Mouse (Mus musculus): ENCODE measurements at regions not wholly inside any gene's neighbourhood (a gene's known extent, or its start where the extent isn't known, plus 50 kb on each side); places are given as distances from the start of the nearest gene placed in this dataset.

DNA sequence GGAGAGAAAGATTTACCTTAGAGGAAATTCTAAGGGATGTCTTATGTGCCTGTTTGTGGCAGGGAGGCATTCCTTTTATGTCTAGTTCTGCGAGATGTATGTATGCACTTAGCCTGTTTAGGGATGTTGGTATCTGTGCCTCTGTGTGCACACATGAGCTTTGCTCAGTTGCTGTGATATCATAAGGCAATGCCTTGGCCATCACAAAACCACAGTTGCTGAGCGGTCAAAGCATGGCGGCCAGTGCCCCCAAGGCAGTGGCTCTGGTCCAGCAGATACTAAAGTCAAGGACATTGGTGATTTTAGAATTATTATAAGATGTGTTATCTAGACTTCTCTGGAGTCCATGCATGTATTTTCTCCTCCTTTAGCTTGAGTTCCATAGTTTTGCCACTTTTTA, 119.5 kb downstream of the Ube2e3 start:
- no peak for ATAC-seq (ENCODE audit: borderline replicate concordance, extremely low read depth, low FRiP score, low TSS enrichment)
- 97% methylated on average over 3 of the region's 3 CpGs for WGBS
- H3K9ac ChIP-seq, result no peak overlapping the region
- no peak overlapping the region for H3K27ac ChIP-seq
- H3K36me3 ChIP-seq, result no peaks in the 10 kb centered on the region
- H3K4me3 ChIP-seq, result no peak overlapping the region
- no peaks in the 10 kb centered on the region for H3K9me3 ChIP-seq
- no peak overlapping the region for H3K4me2 ChIP-seq
- no peaks in the 10 kb centered on the region for H3K4me1 ChIP-seq
- H3K27me3 ChIP-seq, result no peaks in the 10 kb centered on the region

DNA sequence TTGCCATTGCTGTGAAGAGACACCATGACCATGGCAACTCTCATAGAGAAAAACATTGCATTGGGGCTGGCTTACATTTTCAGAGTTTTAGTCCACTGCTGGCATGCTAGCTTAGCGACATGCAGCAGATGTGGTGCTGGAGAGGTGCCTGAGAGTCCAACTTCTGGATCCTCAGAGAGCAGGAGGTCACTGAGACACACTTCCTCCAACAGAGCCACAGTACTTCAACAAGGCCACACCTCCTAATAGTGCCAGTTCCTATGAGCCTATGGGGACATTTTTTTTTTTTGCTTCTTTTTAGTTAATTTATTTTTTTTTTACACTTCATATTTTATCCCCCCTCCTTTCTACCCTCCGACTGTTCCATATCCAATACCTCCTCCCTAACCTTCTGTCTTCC, 120.3 kb downstream of the Ube2e3 start:
- ATAC-seq (ENCODE audit: borderline replicate concordance, extremely low read depth, low FRiP score, low TSS enrichment), result no peak

DNA sequence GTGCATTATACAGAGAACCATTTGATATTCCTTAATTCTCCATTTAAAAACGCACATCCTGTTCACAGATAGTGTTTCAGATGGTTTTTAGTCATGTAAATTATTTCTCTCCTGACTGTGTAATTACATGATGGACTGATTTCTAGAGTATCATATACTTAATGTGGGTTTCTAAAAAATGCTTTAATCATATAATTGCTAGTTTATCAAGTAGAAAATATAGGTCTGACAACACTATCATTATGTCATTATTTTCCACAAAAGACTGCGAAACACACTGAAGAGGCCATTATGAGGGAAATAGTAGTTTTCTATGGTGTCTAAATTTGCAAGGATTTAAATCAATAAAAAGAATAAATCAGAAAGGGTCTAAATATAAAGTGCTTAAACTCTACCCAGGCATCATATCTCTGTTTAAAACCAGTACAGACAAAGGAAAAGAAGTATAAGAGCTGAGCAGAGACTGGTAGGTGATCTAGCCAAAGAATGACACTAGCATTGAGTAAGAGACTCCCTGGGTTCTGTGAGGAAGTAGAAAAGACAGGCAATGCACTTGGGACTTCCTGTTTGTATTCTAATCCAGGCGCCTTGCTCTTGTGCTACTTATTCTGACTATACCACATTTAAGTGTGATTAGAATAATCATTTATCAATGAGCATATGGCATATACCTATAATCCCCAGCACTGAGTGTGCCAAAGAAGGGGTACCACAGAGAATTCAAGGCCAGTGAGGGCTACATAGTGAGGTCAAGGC, 127.1 kb downstream of the Ube2e3 start:
- WGBS, result 77% methylated on average over 3 of the region's 3 CpGs
- Histone ChIP-seq H3K4me1 (no peaks in the 10 kb centered on the region), H3K4me2 (no peak overlapping the region), H3K36me3 (no peaks in the 10 kb centered on the region), H3K9me3 (no peaks in the 10 kb centered on the region), H3K4me3 (no peak overlapping the region), H3K27me3 (no peaks in the 10 kb centered on the region), H3K9ac (no peak overlapping the region), H3K27ac (no peak overlapping the region)
- no peak for ATAC-seq (ENCODE audit: borderline replicate concordance, extremely low read depth, low FRiP score, low TSS enrichment)

More for the DNA sequence above, 120.3 kb downstream of the Ube2e3 start:
- Histone ChIP-seq H3K27me3 (no peaks in the 10 kb centered on the region), H3K36me3 (no peaks in the 10 kb centered on the region), H3K9ac (no peak overlapping the region), H3K4me3 (no peak overlapping the region), H3K27ac (no peak overlapping the region), H3K4me1 (no peaks in the 10 kb centered on the region), H3K4me2 (no peak overlapping the region), H3K9me3 (no peaks in the 10 kb centered on the region)
- 55% methylated on average over 2 of the region's 2 CpGs for WGBS

DNA sequence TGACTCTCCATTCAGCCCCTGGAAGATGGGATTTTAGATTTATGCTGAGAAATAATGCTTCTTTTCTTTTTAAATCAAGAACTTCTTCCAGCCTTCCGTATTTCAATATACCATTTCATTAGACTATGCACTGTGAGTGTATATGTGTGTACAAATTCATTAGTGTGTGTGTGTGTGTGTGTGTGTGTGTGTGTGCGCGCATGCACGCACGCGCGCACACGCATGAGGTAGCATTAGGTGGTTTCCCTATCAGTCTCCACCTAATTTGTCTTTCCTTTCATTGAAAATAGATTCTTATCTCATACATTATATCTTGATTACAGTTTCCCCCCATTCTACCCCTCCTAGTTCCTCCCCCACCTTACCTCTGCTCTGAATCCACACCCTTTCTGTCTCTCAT, 130.7 kb downstream of the Ube2e3 start:
- WGBS, result 95% methylated on average over 8 of the region's 8 CpGs
- Histone ChIP-seq H3K9me3 (no peaks in the 10 kb centered on the region), H3K27ac (no peak overlapping the region), H3K4me3 (no peak overlapping the region), H3K4me2 (no peak overlapping the region), H3K9ac (no peak overlapping the region), H3K4me1 (no peaks in the 10 kb centered on the region), H3K27me3 (no peaks in the 10 kb centered on the region), H3K36me3 (no peaks in the 10 kb centered on the region)
- no peak for ATAC-seq (ENCODE audit: borderline replicate concordance, extremely low read depth, low FRiP score, low TSS enrichment)

DNA sequence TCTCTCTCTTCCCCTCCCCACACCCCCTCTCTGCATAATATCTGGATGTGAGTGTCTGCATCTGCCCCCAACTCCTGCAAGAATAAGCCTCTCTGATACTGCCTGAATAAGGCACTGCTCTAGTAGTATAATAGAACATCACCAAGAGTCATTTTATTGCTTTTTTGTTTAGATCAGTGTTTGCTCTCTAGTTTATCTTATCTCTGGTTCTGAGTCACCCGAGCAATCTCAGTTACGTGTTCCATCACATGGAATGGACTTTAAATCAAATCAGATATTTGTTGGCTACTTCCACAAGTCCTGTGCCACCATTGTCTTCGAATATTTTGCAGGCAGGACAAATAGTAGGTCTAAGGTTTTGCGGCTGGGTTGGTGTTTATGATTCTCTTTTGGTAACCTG, 131.5 kb downstream of the Ube2e3 start:
- 72% methylated on average over 4 of the region's 4 CpGs for WGBS
- Histone ChIP-seq H3K9ac (no peak overlapping the region), H3K4me3 (no peak overlapping the region), H3K27me3 (no peaks in the 10 kb centered on the region), H3K36me3 (no peaks in the 10 kb centered on the region), H3K4me1 (no peaks in the 10 kb centered on the region), H3K4me2 (no peak overlapping the region), H3K27ac (no peak overlapping the region), H3K9me3 (no peaks in the 10 kb centered on the region)
- no peak for ATAC-seq (ENCODE audit: borderline replicate concordance, extremely low read depth, low FRiP score, low TSS enrichment)

DNA sequence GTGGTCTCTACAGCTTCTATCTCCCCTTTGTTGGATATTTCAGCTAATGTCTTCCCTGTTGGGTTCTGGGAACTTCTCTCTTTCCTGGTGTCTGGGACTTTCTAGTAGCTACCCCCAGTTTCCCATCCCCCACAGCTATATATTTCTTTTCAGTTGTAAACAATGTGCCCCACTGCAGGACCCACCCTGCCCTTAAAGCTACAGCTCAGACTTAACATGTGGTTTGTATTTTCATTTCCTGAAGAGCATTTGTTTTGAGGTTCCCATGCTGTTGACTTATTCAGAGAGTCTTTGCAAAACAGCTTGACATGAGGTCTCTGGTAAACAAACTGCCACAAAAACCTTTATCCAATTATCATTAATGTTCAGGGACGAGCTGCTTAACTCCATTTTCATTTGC, 136.9 kb downstream of the Ube2e3 start:
- WGBS, result 25% methylated on average over 1 of the region's 1 CpGs
- H3K4me3 ChIP-seq, result no peak overlapping the region
- H3K4me1 ChIP-seq, result 0 out of 2 replicates have a peak, but pooled peaks cover 2% of the 10 kb centered on the region
- no peak overlapping the region for H3K9ac ChIP-seq
- H3K36me3 ChIP-seq, result no peaks in the 10 kb centered on the region
- no peak overlapping the region for H3K27ac ChIP-seq
- H3K9me3 ChIP-seq, result no peaks in the 10 kb centered on the region
- no peak overlapping the region for H3K4me2 ChIP-seq
- no peaks in the 10 kb centered on the region for H3K27me3 ChIP-seq
- ATAC-seq (ENCODE audit: borderline replicate concordance, extremely low read depth, low FRiP score, low TSS enrichment), result no peak

DNA sequence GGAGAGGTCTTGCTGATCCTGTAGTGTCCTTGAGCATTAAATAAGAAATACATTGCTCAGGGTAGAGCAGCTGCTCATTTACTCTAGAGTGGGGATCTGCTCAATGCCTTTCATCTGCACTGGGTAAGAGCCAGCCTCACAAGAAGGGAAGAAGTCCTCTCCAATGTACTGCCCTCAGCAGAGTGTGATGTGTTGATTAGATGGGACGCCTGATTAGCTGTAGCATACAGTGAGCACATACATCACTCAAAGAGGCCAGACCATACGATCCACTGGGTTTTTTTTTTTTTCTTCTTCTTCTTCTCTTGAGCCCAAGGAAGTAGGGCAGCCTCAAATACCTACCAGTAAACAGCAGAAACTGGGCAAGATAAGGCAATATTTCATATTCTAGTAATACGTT, 140.7 kb downstream of the Ube2e3 start:
- H3K27me3 ChIP-seq, result no peaks in the 10 kb centered on the region
- H3K9me3 ChIP-seq, result no peaks in the 10 kb centered on the region
- ATAC-seq (ENCODE audit: borderline replicate concordance, extremely low read depth, low FRiP score, low TSS enrichment), result peak; percentile 49; the same call in 1 of the 2 replicates
- 68% methylated on average over 3 of the region's 3 CpGs for WGBS
- H3K4me1 ChIP-seq, result 0 out of 2 replicates have a peak, but pooled peaks cover 3% of the 10 kb centered on the region
- H3K9ac ChIP-seq, result no peak overlapping the region
- H3K27ac ChIP-seq, result no peak overlapping the region
- no peak overlapping the region for H3K4me3 ChIP-seq
- no peak overlapping the region for H3K4me2 ChIP-seq
- H3K36me3 ChIP-seq, result no peaks in the 10 kb centered on the region

DNA sequence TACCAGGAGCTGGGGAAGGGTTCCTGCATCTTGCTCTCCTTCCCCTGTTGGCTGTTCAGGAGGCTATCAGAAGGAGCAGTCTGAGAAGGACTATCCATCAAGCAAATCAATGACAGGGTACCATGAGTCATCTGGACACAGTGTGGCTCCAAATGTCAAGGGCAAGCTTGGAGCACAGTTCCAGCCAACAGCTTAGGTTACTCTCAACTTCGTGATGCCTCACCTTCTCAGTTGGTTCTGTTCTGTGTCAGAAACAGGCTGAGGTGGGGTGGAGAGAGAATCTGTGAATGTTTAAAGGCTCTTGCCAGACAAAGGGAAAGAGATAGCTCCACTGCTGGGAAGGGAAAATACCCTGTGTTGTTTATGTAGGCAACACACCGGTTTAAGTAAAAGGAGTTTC, 141.9 kb downstream of the Ube2e3 start:
- Histone ChIP-seq H3K9me3 (no peaks in the 10 kb centered on the region), H3K27me3 (no peaks in the 10 kb centered on the region), H3K4me2 (no peak overlapping the region), H3K9ac (no peak overlapping the region), H3K4me3 (no peak overlapping the region), H3K27ac (no peak overlapping the region), H3K36me3 (no peaks in the 10 kb centered on the region), H3K4me1 (0 out of 2 replicates have a peak, but pooled peaks cover 3% of the 10 kb centered on the region)
- WGBS, result 43% methylated on average over 2 of the region's 2 CpGs
- no peak for ATAC-seq (ENCODE audit: borderline replicate concordance, extremely low read depth, low FRiP score, low TSS enrichment)

DNA sequence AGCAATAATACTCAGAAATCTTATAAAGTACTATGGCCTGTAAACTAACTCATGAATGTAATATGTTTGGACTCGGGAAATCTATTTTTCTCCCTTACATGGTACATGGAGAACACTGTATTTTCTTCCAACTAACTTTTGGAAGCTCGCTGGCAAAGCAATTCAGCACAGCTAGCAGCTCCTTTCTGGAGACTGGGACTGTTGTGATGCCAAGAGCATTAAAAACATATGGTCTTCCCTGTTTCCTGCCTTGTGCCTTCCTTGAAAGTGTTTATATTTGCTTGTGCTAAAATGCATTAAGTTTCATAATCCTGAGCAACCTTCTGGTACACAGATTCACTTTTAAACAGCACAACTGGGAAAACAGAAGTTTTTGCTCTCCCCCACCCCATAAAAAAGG, 142.3 kb downstream of the Ube2e3 start:
- Histone ChIP-seq H3K27me3 (no peaks in the 10 kb centered on the region), H3K4me1 (0 out of 2 replicates have a peak, but pooled peaks cover 3% of the 10 kb centered on the region), H3K9ac (no peak overlapping the region), H3K27ac (no peak overlapping the region), H3K9me3 (no peaks in the 10 kb centered on the region), H3K36me3 (no peaks in the 10 kb centered on the region), H3K4me2 (no peak overlapping the region), H3K4me3 (no peak overlapping the region)
- WGBS, result 53% methylated on average over 2 of the region's 2 CpGs
- ATAC-seq (ENCODE audit: borderline replicate concordance, extremely low read depth, low FRiP score, low TSS enrichment), result no peak

DNA sequence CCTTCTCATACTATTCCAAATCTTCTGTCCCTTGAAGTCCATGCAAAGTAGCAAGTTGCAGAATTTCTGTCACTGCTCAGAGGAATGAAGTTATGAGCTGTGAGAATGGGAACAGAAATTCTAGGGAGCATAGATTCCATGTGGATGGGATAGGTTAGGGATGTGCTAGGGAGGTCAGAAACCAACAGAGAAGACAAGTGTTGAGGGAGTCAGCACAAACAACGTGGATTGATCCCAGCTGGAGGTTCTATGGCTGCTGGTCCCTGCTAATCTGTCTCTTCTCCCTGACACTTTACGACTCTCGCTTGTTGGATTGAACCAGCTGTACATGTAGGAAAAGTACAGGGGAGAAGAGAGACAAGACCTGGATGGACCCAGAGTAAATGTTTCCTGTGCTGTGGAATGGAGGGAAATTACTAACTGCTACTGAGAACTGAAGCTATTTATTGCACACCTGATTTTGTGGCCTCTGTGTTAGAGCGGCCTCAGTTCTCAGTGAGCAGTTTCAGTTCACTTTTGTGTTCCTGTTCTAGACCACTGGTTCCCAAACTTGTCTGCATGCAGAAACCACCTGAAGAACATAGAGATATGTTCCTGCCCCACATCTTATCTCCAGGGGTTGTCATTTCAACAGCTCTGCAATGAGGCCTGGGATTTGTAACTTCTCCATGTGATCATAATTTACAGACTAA, 151.0 kb downstream of the Ube2e3 start:
- 40% methylated on average over 4 of the region's 4 CpGs for WGBS
- ATAC-seq (ENCODE audit: borderline replicate concordance, extremely low read depth, low FRiP score, low TSS enrichment), result peak; percentile 59; the same call in 1 of the 2 replicates

DNA sequence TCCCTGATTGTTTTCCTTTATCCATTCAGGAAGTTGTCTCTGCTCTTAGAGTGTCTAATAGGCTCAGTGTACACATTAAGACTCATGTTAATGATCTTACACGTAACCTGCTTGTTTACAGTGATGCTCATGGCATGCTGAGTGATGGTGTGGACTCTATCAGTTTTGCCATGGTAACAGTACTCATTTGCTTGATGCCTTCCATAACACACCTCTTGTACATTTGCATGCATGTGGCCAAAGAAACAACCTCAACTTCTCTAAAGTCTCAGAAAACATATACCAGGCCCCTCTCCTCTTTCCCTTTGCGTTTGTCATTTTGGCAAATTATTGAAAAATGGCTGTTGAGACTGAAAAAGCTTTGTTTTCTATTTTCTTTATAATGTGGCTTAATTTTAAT, 155.0 kb downstream of the Ube2e3 start:
- Histone ChIP-seq H3K4me3 (no peak overlapping the region), H3K27me3 (no peaks in the 10 kb centered on the region), H3K9ac (no peak overlapping the region), H3K4me1 (no peaks in the 10 kb centered on the region), H3K27ac (no peak overlapping the region), H3K4me2 (no peak overlapping the region), H3K9me3 (no peaks in the 10 kb centered on the region), H3K36me3 (no peaks in the 10 kb centered on the region)
- ATAC-seq (ENCODE audit: borderline replicate concordance, extremely low read depth, low FRiP score, low TSS enrichment), result no peak
- 85% methylated on average over 2 of the region's 2 CpGs for WGBS

More for the DNA sequence above, 151.0 kb downstream of the Ube2e3 start:
- H3K9ac ChIP-seq, result no peak overlapping the region
- no peaks in the 10 kb centered on the region for H3K36me3 ChIP-seq
- no peaks in the 10 kb centered on the region for H3K27me3 ChIP-seq
- no peaks in the 10 kb centered on the region for H3K4me1 ChIP-seq
- H3K4me2 ChIP-seq, result no peak overlapping the region
- H3K4me3 ChIP-seq, result no peak overlapping the region
- no peak overlapping the region for H3K27ac ChIP-seq
- no peaks in the 10 kb centered on the region for H3K9me3 ChIP-seq

DNA sequence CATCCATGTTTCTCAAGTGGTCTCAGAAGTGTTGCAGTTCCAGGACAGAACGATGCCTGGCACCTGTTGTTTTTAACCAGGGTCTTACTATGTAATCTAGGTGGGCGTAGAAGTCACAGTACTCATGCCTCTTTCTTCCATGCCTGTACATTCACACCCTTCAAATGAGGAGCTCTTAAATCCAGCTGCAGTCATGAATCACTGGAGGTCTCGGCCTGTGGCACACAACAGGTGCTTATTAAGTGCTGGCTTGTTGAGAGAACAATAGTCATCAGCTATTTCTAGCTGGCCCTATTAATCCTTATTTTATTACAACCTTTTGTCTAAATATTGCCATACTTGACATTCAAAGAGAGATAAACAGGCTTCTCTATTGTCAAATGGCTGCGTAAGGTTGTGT, 157.8 kb downstream of the Ube2e3 start:
- Histone ChIP-seq H3K9me3 (no peaks in the 10 kb centered on the region), H3K36me3 (no peaks in the 10 kb centered on the region), H3K27ac (no peak overlapping the region), H3K27me3 (no peaks in the 10 kb centered on the region), H3K4me3 (no peak overlapping the region), H3K9ac (no peak overlapping the region), H3K4me2 (no peak overlapping the region), H3K4me1 (no peaks in the 10 kb centered on the region)
- ATAC-seq (ENCODE audit: borderline replicate concordance, extremely low read depth, low FRiP score, low TSS enrichment), result no peak
- 71% methylated on average over 4 of the region's 4 CpGs for WGBS

Data from lung, embryonic 15.5 days (tissue).